14 mouse cellular contexts compared by ENCODE assay signal in the genomic region with DNA sequence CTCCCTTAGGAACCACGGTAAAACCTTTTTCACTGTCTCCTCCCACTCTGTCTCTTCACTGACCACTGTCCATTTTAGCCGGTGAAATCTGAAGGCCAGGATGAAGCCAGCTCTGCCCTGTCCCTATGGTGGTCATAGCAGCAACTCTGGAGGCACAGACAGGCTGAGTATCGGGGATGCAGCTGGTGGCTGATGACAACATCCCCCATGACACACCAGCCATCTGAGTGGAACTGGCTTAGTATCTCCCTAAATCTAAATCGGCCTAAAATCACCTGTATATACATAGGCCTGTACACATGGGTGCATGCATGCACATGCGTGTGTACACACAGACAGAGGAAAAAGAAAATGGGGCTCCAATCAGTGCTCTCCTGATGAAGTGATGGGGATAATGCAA.
"Had no signal": no experiment of that assay in that cellular context is flagged by ENCODE, and none has a peak within 500 bp of the region (broad histone marks: within the 10 kb centered on the region; RNA-seq: fewer than 3 reads in every experiment).

No protein-coding gene starts in this region.

- H3K27me3 ChIP-seq: limb, embryonic 13.5 days; liver, embryonic 13.5 days had no signal

- DNase-seq: kidney, adult 9 months; kidney, postnatal 25 days; liver, embryonic 13.5 days; lung, postnatal 4 days; right cerebral cortex, postnatal 4 days; spleen, adult 18-20 months; thymus, adult 18-20 months; thymus, postnatal 14 days had no signal

- H3K27ac ChIP-seq: liver, embryonic 13.5 days; midbrain, embryonic 12.5 days; neural tube, embryonic 13.5 days had no signal

- H3K9ac ChIP-seq: limb, embryonic 13.5 days; liver, embryonic 13.5 days; midbrain, embryonic 12.5 days; neural tube, embryonic 13.5 days had no signal

- H3K9me3 ChIP-seq: limb, embryonic 13.5 days; liver, embryonic 13.5 days; midbrain, embryonic 12.5 days; neural tube, embryonic 13.5 days had no signal

- H3K4me3 ChIP-seq: limb, embryonic 13.5 days; liver, embryonic 13.5 days; midbrain, embryonic 12.5 days; neural tube, embryonic 13.5 days had no signal

- H3K36me3 ChIP-seq: limb, embryonic 13.5 days; liver, embryonic 13.5 days; midbrain, embryonic 12.5 days; neural tube, embryonic 13.5 days had no signal

- H3K4me2 ChIP-seq: limb, embryonic 13.5 days; liver, embryonic 13.5 days; midbrain, embryonic 12.5 days; neural tube, embryonic 13.5 days had no signal

- ATAC-seq: intestine, postnatal 0 days; lung, postnatal 0 days; midbrain, embryonic 16.5 days had no signal

- H3K4me1 ChIP-seq: liver, embryonic 13.5 days had no signal
